Mouse (Mus musculus) left cerebral cortex, adult 9 months (tissue): ENCODE measurements around the gene Btbd11.

Experiments
- DNase-seq, 2 experiments: peaks; one replicate each; pipeline ENCODE4 v3.0.0; 2022; ENCODE audit warnings: low spot score in 2 of 2

The Btbd11 gene

GRCm38 (mm10) chr10:85475642-85476345 lies 89.2 kb downstream of the Btbd11 start:
- no peak for DNase-seq

- DNase-seq: no peak
Measured at GRCm38 (mm10) chr10:85479959-85480625, 93.5 kb downstream of the Btbd11 start.

- DNase-seq: no peak
Measured at GRCm38 (mm10) chr10:85481106-85481505, 94.5 kb downstream of the Btbd11 start.

- DNase-seq: peak in 1 of 2 experiments; percentile 34
Measured at GRCm38 (mm10) chr10:85482064-85482473, 95.5 kb downstream of the Btbd11 start.

- DNase-seq: no peak
Measured at GRCm38 (mm10) chr10:85482480-85482879, 95.9 kb downstream of the Btbd11 start.

- DNase-seq: no peak
Measured at GRCm38 (mm10) chr10:85486456-85486855, 99.8 kb downstream of the Btbd11 start.

- DNase-seq: no peak
Measured at GRCm38 (mm10) chr10:85492583-85492982, 106.0 kb downstream of the Btbd11 start.

- DNase-seq: no peak
Measured at GRCm38 (mm10) chr10:85496358-85496757, 109.7 kb downstream of the Btbd11 start.

- no peak for DNase-seq
Measured at GRCm38 (mm10) chr10:85496981-85497380, 110.4 kb downstream of the Btbd11 start.

- no peak for DNase-seq
Measured at GRCm38 (mm10) chr10:85497931-85498330, 111.3 kb downstream of the Btbd11 start.

GRCm38 (mm10) chr10:85500573-85501155 lies 114.0 kb downstream of the Btbd11 start:
- no peak for DNase-seq

- DNase-seq: no peak
Measured at GRCm38 (mm10) chr10:85501966-85502566, 115.5 kb downstream of the Btbd11 start.

GRCm38 (mm10) chr10:85502656-85503055 lies 116.0 kb downstream of the Btbd11 start:
- DNase-seq: no peak

- no peak for DNase-seq
Measured at GRCm38 (mm10) chr10:85503453-85503852, 116.8 kb downstream of the Btbd11 start.

GRCm38 (mm10) chr10:85507270-85508050 lies 120.8 kb downstream of the Btbd11 start:
- DNase-seq: no peak

GRCm38 (mm10) chr10:85508193-85508794 lies 121.7 kb downstream of the Btbd11 start:
- DNase-seq: no peak

- DNase-seq: no peak
Measured at GRCm38 (mm10) chr10:85509000-85509399, 122.4 kb downstream of the Btbd11 start.

- DNase-seq: no peak
Measured at GRCm38 (mm10) chr10:85510329-85510728, 123.7 kb downstream of the Btbd11 start.

- no peak for DNase-seq
Measured at GRCm38 (mm10) chr10:85512808-85513207, 126.2 kb downstream of the Btbd11 start.

GRCm38 (mm10) chr10:85517223-85518110 lies 130.9 kb downstream of the Btbd11 start:
- DNase-seq: peak in 1 of 2 experiments; percentile 10
